ENCODE assay signal across 12 mouse cellular contexts in the genomic region with DNA sequence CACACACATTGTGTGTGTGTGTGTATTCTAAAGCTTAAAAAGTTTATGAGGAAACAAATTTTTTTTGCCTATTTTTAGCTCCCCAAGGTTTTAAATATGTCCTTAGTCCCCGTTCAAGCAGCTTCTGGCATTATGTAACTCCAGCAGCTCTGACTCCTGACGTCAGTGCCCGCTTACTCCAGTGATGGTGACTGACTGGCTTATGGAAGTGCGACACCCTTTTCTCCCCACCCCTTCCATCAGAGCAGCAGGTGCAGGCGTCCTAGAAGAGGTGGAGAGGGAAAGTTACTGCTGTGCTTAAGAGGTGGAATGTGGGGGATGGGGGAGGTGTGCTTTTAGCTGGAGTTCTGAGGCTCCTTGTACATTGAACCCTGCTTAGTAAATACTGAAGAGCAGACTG.
DNase-seq lines count a peak whose midpoint lies in the region; ATAC-seq and TF ChIP-seq lines count a peak whose summit lies in the region.
"Had no signal": no experiment of that assay in that cellular context is flagged by ENCODE, and none has a peak within 500 bp of the region (broad histone marks: within the 10 kb centered on the region; RNA-seq: fewer than 3 reads in every experiment).

No protein-coding gene starts in this region.

- H3K27ac ChIP-seq in lung, embryonic 14.5 days (ENCODE audit: low read depth), result no peak overlapping the region
- no peak overlapping the region for H3K27ac ChIP-seq in limb, embryonic 10.5 days
- H3K27ac ChIP-seq: limb, embryonic 12.5 days had no signal

- DNase-seq in frontal cortex, postnatal 25 days (ENCODE audit: low spot score in 2 of 2), result no peak
- peak; percentile 27 for DNase-seq in lung, embryonic 14.5 days
- no peak for DNase-seq in lung, postnatal 25 days (ENCODE audit: low spot score)
- DNase-seq in kidney, postnatal 25 days, result peak; percentile 4 to 57
- DNase-seq in right cerebral cortex, postnatal 36 days (ENCODE audit: low spot score in 2 of 2), result peak; percentile 36 to 77
- no peak for DNase-seq in limb, embryonic 10.5 days (ENCODE audit: low spot score)
- DNase-seq in B cell, adult 2 months, result no peak

- peak; percentile 76 for ATAC-seq in frontal cortex, adult (ENCODE audit: low TSS enrichment)
- ATAC-seq in lung, embryonic 14.5 days (ENCODE audit: insufficient read depth), result no peak; the same call in 1 of the 2 replicates
- ATAC-seq: hindbrain, embryonic 16.5 days had no signal

- no peaks in the 10 kb centered on the region for H3K4me1 ChIP-seq in lung, embryonic 14.5 days (ENCODE audit: insufficient read depth)
- H3K4me1 ChIP-seq in limb, embryonic 10.5 days, result no peaks in the 10 kb centered on the region
- H3K4me1 ChIP-seq: limb, embryonic 12.5 days; megakaryocyte, embryonic 14.5 days had no signal

- H3K9me3 ChIP-seq in lung, embryonic 14.5 days (ENCODE audit: low read depth, low read length), result no peaks in the 10 kb centered on the region
- no peaks in the 10 kb centered on the region for H3K9me3 ChIP-seq in limb, embryonic 10.5 days (replicated peaks)
- H3K9me3 ChIP-seq: limb, embryonic 12.5 days; megakaryocyte, embryonic 14.5 days had no signal

- H3K27me3 ChIP-seq in lung, embryonic 14.5 days (ENCODE audit: insufficient read depth, low read length), result no peaks in the 10 kb centered on the region
- H3K27me3 ChIP-seq in limb, embryonic 10.5 days (ENCODE audit: low read depth, poor library complexity, severe bottlenecking), result no peaks in the 10 kb centered on the region
- H3K27me3 ChIP-seq: limb, embryonic 12.5 days had no signal

- no peaks in the 10 kb centered on the region for H3K36me3 ChIP-seq in lung, embryonic 14.5 days (ENCODE audit: insufficient read depth)
- no peaks in the 10 kb centered on the region for H3K36me3 ChIP-seq in limb, embryonic 10.5 days
- H3K36me3 ChIP-seq: limb, embryonic 12.5 days had no signal

- no peak overlapping the region for H3K4me2 ChIP-seq in lung, embryonic 14.5 days
- H3K4me2 ChIP-seq: limb, embryonic 12.5 days had no signal

- TF ChIP-seq CTCF in lung, embryonic 14.5 days (IDR thresholded peaks at IDR 0.05; ENCODE audit: low read depth), result no peak

- H3K9ac ChIP-seq in lung, embryonic 14.5 days, result no peak overlapping the region
- H3K9ac ChIP-seq: limb, embryonic 12.5 days had no signal

- no peak overlapping the region for H3K4me3 ChIP-seq in lung, embryonic 14.5 days (ENCODE audit: low read depth, low read length)
- no peak overlapping the region for H3K4me3 ChIP-seq in limb, embryonic 10.5 days
- H3K4me3 ChIP-seq: erythroblast, embryonic 14.5 days; limb, embryonic 12.5 days; megakaryocyte, embryonic 14.5 days had no signal

- WGBS in lung, embryonic 14.5 days, result 34% methylated on average over 5 of the region's 5 CpGs
- 57% methylated on average over 5 of the region's 5 CpGs for WGBS in limb, embryonic 10.5 days

Comparison
In these comparisons a context has a peak if more than half of its experiments do, and no peak if none do; other contexts are left out.
1. DNase-seq: peak in lung, embryonic 14.5 days (single experiment), kidney, postnatal 25 days (2 of 2) and right cerebral cortex, postnatal 36 days (2 of 2); none in frontal cortex, postnatal 25 days (0 of 2), lung, postnatal 25 days (single experiment), limb, embryonic 10.5 days (single experiment) and B cell, adult 2 months (0 of 2).